Mouse (Mus musculus): ENCODE data around the gene Borcs6.

Gene Borcs6

DNA sequence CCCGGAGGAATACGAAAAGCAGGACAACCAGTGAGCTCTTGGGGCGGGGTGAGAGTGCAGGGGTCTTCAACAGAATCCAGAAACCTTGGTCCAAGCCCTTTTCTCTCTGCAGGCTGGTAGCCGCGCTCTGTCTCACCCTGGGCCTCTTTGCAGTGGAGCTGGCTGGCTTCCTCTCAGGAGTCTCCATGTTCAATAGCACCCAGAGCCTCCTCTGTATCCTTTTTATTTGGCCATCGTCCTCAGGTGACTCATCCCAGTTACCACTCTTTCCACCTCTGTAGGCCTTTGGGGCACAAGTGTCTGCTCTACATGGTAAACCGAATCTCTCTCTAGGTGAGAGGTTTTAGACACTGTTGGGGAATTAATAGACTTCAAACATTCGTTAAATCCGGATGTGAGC, 11.7 kb downstream of the Borcs6 start:
- DNase-seq (ENCODE audit: low spot score), result no peak

DNA sequence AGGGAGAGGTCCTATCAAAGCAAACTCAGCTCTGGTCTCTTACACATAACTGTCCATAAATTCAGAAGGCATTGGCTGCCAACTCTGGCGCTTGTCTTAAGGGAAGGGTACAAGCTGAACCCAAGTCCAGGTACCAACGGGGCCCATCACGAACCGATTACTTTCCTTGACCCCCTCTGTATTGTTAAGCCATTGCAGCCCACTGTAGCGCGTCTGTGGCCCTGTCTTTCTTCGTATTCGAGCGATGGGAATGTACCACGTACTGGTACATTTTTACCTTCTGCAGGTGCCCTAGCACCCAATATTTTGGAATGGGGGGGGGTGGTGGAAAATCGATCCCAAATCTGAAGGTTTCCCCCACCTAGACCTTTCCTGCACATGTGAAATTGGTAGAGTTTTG, 12.7 kb downstream of the Borcs6 start:
- DNase-seq (ENCODE audit: low spot score), result no peak

DNA sequence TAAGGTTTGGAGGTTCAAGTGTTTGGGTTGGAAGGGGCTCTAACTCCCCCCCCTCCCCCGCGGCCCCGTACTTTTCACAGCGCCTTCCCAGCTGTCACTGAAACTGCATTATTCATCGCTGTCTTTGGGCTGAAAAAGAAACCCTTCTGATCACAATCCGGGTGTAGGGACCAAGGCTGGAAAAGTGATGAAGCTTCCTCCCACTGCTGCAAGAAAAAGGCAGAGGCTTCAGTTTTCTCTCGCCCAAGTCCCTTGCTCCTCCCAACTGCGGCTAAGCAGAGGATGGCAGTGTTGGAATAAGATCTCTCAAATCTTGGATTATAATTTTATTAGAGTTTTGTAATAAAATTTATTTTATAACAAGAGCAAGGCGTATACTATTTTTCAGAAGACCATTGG, 13.1 kb downstream of the Borcs6 start:
- no peak for DNase-seq (ENCODE audit: low spot score)

DNA sequence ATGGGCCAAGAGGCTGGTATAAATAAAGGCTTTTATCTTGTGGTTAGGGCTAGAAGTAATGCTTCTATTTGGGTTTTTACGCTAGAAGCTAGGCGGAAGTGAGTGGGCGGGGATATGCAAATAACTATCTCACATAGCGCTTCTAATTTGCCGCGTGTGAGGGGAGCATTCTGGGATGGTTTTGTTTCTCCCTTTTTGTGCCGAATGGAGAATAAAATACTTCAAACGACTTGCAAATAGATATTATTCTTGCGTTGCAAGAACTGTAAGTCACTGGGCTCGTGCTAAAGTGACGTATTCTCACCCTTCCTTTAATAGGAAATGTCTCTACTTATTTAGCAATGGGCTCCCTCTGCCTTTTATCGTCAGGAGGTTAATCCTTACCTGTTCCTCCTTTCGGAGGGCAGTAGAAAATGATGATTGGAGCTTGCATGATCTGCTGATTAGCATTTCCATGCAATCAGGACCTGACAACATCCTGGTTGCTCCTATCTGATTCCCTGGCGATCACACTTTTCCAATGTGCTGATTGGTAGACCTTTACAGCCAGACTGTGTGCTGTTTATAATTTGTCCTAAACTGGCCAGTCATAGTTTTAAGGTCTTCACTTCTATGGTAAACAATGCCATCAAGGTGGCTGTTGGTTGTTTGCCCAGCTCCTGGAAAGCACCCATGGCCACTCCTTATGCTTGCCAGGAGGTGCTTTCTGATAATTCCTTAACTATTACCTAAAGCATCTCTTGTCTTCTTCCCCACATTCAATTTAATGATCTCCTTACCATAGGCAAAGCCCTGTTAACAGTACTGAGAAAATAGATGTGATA, 13.8 kb downstream of the Borcs6 start:
- DNase-seq (ENCODE audit: low spot score), result peak; percentile 92

DNA sequence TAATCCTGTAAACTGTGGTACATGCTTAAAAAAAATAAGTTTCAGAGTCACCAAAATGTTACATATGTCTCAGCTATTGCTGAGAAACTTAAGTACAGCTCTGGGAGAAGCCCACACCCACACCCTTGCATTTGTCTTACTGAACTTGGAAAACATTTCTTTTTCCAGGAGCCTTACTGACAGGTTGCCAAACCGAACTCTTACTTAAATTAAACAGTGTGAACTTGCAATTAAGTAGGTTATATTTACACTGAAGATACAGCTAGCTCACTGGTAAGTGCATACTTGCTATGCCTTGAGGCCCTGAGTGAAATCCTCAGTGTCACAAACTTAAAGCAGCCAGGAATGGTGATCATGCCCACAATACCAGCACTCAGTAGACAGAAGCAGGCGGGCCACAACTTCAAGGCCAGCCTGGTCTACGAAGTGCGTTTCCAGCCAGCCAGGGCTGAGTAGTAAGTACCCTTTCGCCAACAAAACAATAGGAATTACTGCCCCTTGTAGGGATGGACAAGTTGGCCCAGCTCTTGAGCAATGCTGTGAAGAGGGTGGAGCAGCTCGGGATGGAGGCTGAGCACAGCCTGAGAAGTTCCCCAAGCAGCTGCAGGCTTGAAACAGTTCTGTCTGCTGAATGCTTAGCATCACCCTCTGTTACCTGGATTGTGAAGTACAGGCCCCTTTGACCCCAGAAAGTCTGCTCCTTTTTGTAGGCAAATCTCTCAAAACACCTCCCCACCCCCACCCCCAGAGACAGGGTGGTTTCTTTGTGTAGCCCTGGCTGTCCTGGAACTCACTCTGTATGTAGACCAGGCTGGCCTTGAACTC, 14.6 kb downstream of the Borcs6 start:
- DNase-seq (ENCODE audit: low spot score), result no peak

DNA sequence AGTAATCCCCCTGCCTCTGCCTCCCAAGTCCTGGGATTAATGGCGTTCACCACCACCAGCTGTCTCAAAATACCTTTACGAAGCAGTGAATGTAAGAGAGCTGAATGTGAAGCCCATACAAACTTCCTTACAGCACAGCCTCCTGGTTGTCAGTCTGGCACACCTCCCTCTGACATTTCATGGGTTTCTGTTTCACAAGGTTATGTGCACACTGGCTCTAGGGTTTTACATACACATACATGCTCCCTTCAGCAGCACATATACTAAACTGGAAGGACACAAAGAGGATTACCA, 15.2 kb downstream of the Borcs6 start:
- DNase-seq (ENCODE audit: low spot score), result no peak

DNA sequence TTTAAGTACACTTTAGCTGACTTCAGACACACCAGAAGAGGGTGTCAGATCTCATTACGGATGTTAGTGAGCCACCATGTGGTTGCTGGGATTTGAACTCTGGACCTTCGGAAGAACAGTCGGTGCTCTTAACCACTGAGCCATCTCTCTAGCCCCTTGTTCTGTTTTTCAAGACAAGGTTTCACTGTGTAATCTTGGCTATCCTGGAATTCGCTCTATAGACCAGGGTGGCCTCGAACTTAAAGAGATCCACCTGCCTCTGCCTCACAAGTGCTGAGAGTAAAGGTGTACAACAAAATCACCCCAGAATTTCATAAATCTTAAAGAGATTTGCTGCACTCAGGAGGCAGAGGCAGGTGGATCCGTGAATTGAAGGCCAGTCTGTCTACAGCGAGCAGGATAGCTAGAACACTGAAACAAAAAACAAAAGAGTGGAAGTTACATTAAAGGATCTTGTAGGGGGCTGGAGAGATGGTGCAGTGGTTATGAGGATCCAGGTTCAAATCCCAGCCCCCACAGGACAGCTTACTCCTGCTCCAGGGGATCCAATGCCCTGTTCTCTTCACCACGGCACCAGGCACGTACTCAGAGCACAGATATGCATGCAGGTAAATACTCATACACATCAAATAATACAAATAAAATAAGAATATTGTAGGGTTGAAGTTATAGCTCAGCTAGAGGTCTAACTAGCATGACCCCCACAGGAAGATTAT, 16.4 kb downstream of the Borcs6 start:
- DNase-seq (ENCODE audit: low spot score), result no peak

DNA sequence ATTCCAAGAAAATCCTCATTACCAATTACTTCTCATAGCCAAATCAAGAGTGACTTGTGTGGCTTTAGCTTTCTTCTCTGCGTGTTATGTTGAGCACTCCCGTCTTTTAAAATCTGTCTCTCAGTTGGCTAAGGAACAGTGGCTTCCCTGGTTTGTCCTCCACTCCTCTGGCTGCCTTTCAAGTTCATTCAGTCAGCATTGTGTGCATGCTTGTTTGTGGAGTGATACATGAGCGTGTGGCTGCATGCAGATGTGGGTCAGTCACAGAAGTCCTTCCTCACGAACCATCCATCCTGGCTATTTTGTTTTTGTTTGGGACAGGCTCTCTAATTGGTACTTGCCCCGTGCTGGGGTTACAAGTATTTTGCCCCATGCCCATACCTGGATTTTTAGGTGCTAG, 17.1 kb downstream of the Borcs6 start:
- DNase-seq (ENCODE audit: low spot score), result no peak

DNA sequence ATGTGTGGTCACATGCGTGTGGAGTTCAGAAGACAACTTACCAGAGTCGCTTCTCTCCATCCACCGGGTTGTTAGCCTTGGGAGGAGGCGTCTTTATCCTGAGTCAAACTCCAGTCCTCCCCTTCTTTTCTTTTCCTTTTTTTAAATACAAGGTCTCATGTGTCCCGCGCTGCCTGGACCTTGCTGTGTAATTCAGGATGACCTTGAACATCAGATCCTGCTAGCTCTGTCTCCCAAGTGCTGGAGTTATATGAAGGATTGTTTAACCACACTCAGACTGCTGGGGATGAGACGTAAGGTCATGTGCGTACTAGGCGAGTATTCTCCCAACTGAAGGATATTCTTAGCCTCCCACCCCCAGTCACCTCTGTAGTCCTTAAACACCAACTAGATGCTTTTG, 17.8 kb downstream of the Borcs6 start:
- DNase-seq (ENCODE audit: low spot score), result no peak

DNA sequence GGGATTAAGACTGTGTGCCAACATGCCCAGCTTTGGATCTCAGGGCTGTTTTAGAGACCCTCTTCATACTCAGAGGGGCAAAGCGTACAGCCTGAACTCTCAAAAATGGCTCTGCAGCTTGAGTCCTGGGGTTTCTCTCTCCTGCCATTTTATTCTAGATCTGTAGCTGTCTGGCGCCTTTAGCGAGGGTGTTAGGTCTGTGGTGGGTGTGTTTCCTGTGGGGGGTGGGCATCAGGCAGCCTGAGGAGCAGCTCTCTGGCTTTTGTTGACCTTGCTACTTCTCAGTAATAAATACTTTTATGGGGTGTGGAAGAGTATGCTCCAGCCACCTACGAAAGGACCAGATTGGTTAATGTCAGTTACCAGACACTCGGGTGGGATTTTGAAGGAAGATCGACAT, 18.5 kb downstream of the Borcs6 start:
- no peak for DNase-seq (ENCODE audit: low spot score)

DNA sequence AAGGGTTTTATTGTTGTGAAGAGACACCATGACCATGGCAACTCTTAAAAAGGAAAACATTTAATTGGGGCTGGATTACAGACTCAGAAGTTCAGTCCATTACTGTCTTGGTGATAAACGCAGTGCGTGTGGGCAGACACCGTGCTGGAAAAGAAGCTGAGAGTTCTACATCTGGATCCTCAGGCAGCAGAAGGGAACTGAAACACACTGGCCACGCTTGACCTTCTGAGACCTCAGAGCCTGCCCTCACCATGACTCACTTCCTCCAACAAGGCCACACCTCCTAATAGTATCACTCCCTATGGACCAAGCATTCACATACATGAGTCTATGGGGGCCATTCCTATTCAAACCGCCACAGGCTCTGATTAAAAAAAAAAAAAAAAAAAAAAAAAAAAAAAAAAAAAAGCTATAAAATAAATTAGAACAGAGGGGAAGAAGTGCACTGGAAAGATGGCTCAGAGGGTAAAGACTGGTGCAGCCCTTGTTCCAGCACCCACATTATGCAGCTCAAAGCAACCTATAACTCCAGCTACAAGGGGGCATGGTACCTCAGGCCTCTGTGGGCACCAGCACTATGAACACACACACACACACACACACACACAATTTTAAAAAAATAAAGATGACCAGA, 19.4 kb downstream of the Borcs6 start:
- no peak for DNase-seq (ENCODE audit: low spot score)

DNA sequence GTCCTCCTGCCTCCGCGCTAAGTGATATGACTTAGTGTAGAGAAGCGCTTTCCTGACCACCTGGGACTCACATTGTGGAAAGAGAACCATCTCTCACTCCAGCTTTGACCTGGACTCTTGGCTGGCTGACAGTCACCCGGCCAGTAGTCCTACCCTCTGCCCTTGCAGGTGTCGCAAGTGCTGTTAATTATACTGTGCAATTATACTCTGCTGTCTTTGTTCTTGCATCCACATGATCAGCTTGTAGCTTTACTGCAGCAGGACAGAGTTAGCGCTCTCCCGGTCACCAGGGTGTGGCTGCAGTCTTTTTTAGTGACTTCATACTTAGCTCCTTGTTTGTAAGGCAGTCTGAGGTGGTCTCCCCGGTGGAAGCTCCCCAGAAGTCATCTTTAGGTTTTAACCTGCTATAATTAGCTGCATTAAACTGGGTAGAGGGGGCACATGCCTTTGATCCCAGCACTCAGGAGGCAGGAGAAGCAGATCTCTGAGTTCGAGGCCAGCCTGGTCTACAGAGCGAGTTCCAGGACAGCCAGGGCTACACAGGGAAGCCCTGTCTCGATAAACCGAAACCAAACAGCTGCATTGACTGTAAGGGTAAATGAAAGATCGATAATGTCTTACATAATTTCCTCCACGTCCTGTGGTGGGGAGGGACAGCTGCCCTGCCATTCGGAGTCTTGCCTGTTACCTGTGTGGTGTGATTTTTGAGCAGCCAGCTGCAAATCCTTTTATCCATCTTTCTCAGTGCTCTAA, 20.8 kb downstream of the Borcs6 start:
- no peak for DNase-seq (ENCODE audit: low spot score)

DNA sequence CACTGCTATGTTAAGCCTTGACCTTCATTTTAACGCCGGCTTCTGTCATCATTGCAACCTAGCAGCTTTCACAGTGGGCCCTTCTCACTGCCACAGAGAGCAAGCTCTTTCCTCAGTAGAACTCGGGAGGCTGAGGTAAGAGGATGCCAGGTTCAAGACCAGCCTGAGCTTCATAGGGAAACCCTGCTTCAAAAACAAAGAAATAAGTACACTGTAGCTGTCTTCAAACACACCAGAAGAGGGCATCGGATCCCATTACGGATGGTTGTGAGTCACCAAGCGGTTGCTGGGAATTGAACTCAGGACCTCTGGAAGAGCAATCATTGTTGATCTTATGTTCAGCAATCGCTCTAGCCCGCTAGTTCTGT, 21.3 kb downstream of the Borcs6 start:
- DNase-seq (ENCODE audit: low spot score), result no peak

DNA sequence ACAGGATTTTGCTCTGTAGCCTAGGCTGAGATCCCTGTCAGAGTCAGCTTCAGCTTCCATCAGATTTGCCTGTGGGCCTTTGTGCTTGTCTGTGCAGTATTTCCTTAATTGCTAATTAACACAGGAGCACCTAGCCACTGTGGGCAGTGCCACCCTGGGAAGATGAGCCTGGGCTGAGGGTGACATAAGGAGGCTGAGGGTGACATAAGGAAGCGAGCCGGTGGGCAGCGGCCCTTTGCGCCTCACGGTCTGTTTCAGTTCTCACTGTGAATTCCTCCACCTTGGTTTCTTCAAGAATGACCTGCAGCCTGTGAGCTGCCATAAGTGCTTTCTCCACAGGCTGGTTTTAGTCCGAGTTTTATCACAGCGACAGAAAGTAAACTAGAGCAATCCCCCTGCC, 22.1 kb downstream of the Borcs6 start:
- DNase-seq (ENCODE audit: low spot score), result no peak

DNA sequence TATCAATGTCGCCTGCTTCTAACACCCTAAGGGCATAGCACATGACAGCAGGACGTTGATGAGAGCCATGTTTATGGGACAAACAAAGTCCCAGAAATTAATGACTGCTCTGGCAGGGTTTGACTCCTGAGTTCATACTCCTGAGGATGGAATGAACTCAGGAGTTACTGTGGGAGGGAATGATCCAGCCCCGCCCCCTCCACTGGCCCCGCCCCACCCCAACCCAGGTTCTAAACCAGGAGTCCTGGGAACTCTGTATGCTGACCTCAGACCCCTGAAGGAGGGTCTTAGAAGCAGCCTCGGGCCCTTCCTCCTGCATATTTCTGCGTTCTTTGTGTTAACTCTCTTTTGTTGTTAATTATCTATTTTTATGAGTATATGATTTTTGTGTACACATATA, 26.1 kb downstream of the Borcs6 start:
- DNase-seq (ENCODE audit: low spot score), result no peak

DNA sequence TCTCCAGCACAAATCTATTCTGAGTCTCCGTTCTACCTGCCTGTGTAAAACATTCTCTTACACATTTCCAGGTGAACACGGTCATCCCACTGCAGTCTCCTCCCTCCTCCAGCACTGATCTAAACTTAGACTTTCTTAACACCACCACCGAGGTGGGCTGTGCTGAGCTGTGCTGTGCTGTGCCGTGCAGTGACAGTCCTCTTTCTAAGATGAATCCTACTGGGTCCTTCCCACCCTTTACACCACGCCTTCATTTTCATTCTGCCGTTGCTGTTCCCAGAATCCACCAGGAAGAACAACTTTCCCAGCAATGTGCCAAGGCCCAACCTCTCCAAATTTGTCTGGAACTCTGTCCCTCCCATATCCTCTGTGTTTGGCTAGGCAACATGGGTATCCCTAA, 26.9 kb downstream of the Borcs6 start:
- DNase-seq (ENCODE audit: low spot score), result no peak

DNA sequence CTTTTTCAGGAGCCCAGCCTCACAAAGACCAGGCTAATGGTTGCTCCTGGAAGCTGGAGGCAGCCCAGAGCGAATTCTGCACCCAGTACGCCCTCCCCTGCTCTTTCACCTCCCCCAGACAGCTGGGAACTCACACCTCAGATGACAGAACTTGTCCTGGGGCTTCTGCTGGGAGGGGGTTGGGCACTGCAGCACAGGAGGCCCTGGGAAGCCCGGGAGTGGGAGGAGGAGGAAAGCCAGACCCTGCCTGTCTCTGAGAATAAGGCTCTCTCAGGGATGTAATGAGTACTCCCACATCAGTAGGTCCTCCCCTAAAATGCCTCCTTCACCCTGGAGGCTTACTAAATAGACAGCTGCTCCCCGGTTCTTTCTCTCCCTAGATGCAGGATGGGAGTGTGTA, 27.6 kb downstream of the Borcs6 start:
- DNase-seq (ENCODE audit: low spot score), result no peak

DNA sequence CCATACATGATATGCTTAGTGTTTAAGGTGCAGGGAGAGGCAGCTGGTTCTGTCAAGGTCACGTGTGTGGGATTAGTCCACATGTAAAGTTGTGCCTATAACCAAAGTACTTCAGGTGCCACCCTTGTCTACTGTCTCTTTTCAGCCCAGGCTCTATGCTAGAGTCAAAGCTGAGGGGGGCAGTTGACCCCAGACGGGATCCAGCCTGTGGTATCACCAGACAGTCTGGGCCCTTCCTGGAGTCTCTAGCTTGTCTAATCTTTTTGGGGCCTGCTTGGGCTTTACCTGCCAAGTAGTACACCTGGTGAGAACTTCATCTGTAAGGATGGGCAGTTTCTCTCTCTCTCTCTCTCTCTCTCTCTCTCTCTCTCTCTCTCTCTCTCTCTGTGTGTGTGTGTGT, 28.1 kb downstream of the Borcs6 start:
- DNase-seq (ENCODE audit: low spot score), result no peak

DNA sequence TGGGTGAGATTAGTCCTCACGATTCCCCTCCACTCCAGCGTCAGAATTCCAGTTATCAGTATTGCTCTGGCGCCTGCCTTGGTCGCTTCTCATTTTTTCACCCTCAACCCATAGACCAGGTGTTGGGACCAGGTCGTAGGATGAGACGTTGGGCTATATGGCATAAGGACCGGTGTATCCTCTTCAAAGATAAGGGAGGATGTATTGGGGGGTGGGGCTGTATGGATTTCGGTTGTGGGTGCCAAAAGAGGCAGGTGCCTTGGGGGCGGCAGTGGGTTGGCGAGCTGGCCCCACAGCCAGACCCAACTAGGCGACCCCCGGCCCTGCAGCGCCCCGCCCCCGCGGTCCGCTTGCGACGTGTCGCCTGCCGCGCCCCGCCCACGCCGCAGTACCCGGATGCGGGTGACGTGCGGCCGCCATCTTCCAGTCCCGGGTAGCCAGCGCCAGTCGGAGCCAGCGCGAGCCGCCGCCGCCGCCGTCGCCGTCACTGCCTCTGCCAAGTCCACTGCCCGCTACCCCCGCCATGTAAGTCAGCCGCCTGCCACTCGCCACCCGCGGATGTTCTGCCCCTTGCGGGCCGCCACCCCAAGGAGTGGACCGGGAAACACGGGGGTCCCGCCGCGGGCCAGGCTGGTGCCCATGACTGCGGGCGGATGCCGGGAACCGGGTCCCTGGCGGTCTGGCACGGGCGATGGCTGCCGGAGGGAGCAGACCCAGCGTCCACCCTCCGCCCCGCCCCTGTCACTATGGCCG, 28.8 kb downstream of the Borcs6 start, which contains the start of gene Vamp2:
Gene Vamp2 (plus strand): TSS at position 388 of the 753 bp plus-strand sequence.
- peak; percentile 89 for DNase-seq (ENCODE audit: low spot score)

DNA sequence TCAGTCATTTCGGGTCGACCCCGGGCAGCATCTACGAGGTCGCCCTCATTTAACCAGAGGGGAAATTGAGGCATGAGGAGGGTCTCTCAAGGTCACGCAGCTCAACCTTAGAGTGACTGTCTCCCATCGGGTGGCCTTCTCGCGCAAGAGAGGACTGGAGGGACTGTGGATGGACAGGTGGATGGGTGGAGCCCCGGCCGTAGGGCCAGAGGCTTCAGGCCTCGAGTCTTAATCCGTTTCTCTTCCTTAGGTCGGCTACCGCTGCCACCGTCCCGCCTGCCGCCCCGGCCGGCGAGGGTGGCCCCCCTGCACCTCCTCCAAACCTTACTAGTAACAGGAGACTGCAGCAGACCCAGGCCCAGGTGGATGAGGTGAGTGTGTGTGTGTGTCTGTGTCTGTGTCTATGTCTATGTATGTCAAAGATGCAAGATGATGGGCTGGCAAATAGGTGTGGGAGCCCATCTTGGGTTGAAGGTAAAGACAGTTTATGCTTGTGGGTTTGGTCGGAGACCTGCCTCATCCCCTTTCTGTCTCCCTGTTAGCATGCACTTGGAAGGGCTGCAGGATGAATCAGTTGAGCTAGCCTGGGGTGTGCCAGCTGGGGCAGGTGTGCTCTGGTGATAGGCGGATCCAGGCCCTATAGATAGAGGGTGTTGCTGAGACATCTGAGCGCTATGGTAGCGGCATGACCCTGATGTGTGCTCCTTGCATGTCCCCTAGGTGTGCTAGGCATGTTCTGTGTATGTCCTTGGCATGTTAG, 29.5 kb downstream of the Borcs6 start:
- DNase-seq (ENCODE audit: low spot score), result no peak

Measured in lung, postnatal 25 days (tissue).